Mouse (Mus musculus): ENCODE measurements around the gene Cox7a2. TPM values are rescaled to one million over a fixed set of nuclear protein-coding genes. Genes with fewer than 3 reads are reported as not detected.

Cox7a2 gene
- polyA plus RNA-seq, 1 experiment from 2014 or later: 622 TPM

DNA sequence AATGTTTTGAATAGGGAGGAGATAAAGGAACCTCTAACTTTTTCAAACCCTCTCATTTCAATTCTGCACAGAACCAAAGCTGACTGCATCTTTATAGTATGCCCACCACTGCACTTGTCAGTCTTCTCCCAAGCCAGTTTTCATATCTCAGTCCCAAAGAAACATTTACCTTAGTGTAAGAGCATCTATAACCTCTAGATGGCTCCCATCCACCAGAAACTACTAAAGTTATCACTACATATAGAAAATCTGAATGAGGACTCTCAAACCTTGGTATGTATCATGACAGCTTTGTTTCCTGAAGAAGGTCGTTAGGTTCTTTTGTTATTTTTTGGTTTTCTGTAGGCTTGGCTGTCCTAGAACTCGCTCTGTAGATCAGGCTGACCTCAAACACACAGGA, 19.7 kb upstream of the Cox7a2 start:
- H3K4me2 ChIP-seq (replicated peaks): no peak overlapping the region
- no peak overlapping the region for H3K4me3 ChIP-seq
- H3K9me3 ChIP-seq: no peaks in the 10 kb centered on the region
- 77% methylated on average over 2 of the region's 2 CpGs for WGBS
- no peak overlapping the region for H3K9ac ChIP-seq
- H3K4me1 ChIP-seq: peaks cover 7% of the 10 kb centered on the region
- H3K27ac ChIP-seq: no peak overlapping the region
- H3K27me3 ChIP-seq: no peaks in the 10 kb centered on the region
- ATAC-seq (ENCODE audit: low FRiP score, low read depth): no peak
- H3K36me3 ChIP-seq: peaks cover 12% of the 10 kb centered on the region; the same call in 1 of the 2 replicates

GRCm38 (mm10) chr9:79766991-79767545, 7.4 kb upstream of the Cox7a2 start:
- no peak for ATAC-seq (ENCODE audit: low FRiP score, low read depth)
- Histone ChIP-seq H3K9me3 (no peaks in the 10 kb centered on the region), H3K36me3 (peaks cover 11% of the 10 kb centered on the region; the same call in 1 of the 2 replicates), H3K4me1 (no peaks in the 10 kb centered on the region), H3K9ac (no peak overlapping the region), H3K4me3 (no peak overlapping the region), H3K4me2 (replicated peaks) (no peak overlapping the region), H3K27me3 (no peaks in the 10 kb centered on the region), H3K27ac (no peak overlapping the region)
- 89% methylated on average over 5 of the region's 5 CpGs for WGBS

DNA sequence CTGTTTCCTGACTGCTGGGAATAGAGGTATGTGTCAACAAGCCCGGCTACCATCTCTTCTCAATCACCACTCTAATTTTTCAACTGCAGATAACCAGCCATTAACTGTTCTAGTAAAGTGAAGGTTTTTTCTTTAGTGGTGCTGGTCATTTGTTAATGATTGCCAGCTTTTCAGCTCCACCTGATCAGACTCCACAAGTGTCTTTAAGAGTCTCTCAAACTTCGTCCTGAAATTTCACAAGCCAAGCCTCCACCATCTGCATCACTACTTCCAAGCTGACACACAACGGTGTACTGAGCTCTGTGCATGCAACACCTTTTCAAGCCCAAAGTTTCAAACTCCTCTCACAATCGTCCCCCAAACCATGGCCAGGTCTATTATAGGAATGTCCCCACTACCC, 5.7 kb upstream of the Cox7a2 start:
- H3K9me3 ChIP-seq: no peaks in the 10 kb centered on the region

GRCm38 (mm10) chr9:79762519-79762918, 2.8 kb upstream of the Cox7a2 start:
- 78% methylated on average over 6 of the region's 6 CpGs for WGBS
- Histone ChIP-seq H3K27ac (no peak overlapping the region), H3K9ac (no peak overlapping the region), H3K36me3 (peaks cover 5% of the 10 kb centered on the region), H3K4me1 (peaks cover 13% of the 10 kb centered on the region), H3K27me3 (no peaks in the 10 kb centered on the region), H3K4me3 (no peak overlapping the region), H3K9me3 (no peaks in the 10 kb centered on the region), H3K4me2 (replicated peaks) (no peak overlapping the region)
- no peak for ATAC-seq (ENCODE audit: low FRiP score, low read depth)

More for the DNA sequence above, 5.7 kb upstream of the Cox7a2 start:
- H3K27ac ChIP-seq: no peak overlapping the region
- H3K4me3 ChIP-seq: no peak overlapping the region
- H3K4me2 ChIP-seq (replicated peaks): no peak overlapping the region
- H3K27me3 ChIP-seq: no peaks in the 10 kb centered on the region
- no peak overlapping the region for H3K9ac ChIP-seq
- H3K4me1 ChIP-seq: no peaks in the 10 kb centered on the region
- 90% methylated on average over 4 of the region's 4 CpGs for WGBS
- no peak for ATAC-seq (ENCODE audit: low FRiP score, low read depth)
- peaks cover 4% of the 10 kb centered on the region; the same call in 1 of the 2 replicates for H3K36me3 ChIP-seq

- H3K9me3 ChIP-seq: no peaks in the 10 kb centered on the region
- peaks cover 13% of the 10 kb centered on the region for H3K4me1 ChIP-seq
- peak overlapping the region; percentile 91 for H3K4me3 ChIP-seq
- peak overlapping the region; percentile 89 for H3K27ac ChIP-seq
- ATAC-seq (ENCODE audit: low FRiP score, low read depth): 0 out of 2 replicates have a peak, but pooled peaks have one; percentile 43
- no peaks in the 10 kb centered on the region for H3K27me3 ChIP-seq
- peak overlapping the region; percentile 78 for H3K9ac ChIP-seq
- H3K4me2 ChIP-seq (replicated peaks): peak overlapping the region; percentile 75
- H3K36me3 ChIP-seq: peaks cover 23% of the 10 kb centered on the region
- WGBS: 9% methylated on average over 14 of the region's 14 CpGs
Observed at GRCm38 (mm10) chr9:79760076-79760475, 398 bp upstream of the Cox7a2 start.

DNA sequence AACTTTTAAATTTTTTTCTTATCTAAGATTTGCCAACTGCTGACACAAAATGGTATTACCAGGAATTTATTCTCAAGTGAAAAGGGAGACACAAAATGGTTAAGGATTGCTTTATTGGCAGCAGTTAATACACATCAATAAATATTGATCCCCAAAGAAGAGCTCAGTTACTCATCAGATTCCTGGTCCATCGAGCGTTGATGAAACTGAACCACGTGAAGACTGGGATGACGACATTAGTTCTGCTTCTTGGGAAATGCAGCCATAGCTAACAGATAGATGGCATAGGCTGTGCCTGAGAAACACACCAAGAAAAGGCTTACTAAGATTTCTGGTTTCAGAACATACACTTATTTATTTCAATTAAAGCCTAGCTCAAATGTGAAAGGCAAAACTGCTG, 4.4 kb downstream of the Cox7a2 start:
- no peak overlapping the region for H3K4me2 ChIP-seq (replicated peaks)
- H3K27ac ChIP-seq: no peak overlapping the region
- no peak for ATAC-seq (ENCODE audit: low FRiP score, low read depth)
- H3K9me3 ChIP-seq: no peaks in the 10 kb centered on the region
- peaks cover 44% of the 10 kb centered on the region for H3K36me3 ChIP-seq
- H3K4me1 ChIP-seq: peaks cover 13% of the 10 kb centered on the region
- 96% methylated on average over 4 of the region's 4 CpGs for WGBS
- no peaks in the 10 kb centered on the region for H3K27me3 ChIP-seq
- H3K4me3 ChIP-seq: no peak overlapping the region
- no peak overlapping the region for H3K9ac ChIP-seq

- Histone ChIP-seq H3K9me3 (no peaks in the 10 kb centered on the region), H3K4me3 (no peak overlapping the region), H3K27me3 (no peaks in the 10 kb centered on the region), H3K36me3 (peaks cover 35% of the 10 kb centered on the region), H3K9ac (no peak overlapping the region), H3K4me1 (no peaks in the 10 kb centered on the region), H3K4me2 (replicated peaks) (no peak overlapping the region), H3K27ac (no peak overlapping the region)
- 61% methylated on average over 8 of the region's 8 CpGs for WGBS
- ATAC-seq (ENCODE audit: low FRiP score, low read depth): no peak
Observed at GRCm38 (mm10) chr9:79751846-79752245, 7.8 kb downstream of the Cox7a2 start.

GRCm38 (mm10) chr9:79750709-79751108, 9.0 kb downstream of the Cox7a2 start:
- Histone ChIP-seq H3K9me3 (no peaks in the 10 kb centered on the region), H3K27me3 (no peaks in the 10 kb centered on the region), H3K36me3 (peaks cover 27% of the 10 kb centered on the region), H3K4me3 (no peak overlapping the region), H3K27ac (no peak overlapping the region), H3K9ac (no peak overlapping the region), H3K4me1 (no peaks in the 10 kb centered on the region), H3K4me2 (replicated peaks) (no peak overlapping the region)
- WGBS: 88% methylated on average over 7 of the region's 7 CpGs
- no peak for ATAC-seq (ENCODE audit: low FRiP score, low read depth)

DNA sequence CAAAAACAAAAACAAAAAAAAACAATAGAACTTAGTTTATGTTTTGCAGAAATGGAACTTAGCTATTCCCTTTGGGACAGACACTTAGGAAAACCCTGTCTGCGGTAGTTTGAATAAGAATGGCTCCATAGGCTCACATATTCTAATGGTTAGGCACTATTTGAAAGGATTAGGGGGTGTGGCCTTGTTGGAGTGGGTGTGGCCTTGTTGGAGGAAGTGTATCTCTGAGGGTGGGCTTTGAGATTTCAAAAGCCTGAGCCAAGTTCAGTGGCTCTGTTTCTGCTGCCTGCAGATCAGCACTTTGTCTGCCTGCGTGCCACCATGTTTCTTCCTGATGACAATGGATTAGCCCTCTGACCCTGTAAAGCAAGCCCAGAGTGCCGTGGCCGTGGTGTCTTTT, 14.6 kb downstream of the Cox7a2 start:
- ATAC-seq (ENCODE audit: low FRiP score, low read depth): no peak
- H3K4me3 ChIP-seq: no peak overlapping the region
- H3K9me3 ChIP-seq: no peaks in the 10 kb centered on the region

DNA sequence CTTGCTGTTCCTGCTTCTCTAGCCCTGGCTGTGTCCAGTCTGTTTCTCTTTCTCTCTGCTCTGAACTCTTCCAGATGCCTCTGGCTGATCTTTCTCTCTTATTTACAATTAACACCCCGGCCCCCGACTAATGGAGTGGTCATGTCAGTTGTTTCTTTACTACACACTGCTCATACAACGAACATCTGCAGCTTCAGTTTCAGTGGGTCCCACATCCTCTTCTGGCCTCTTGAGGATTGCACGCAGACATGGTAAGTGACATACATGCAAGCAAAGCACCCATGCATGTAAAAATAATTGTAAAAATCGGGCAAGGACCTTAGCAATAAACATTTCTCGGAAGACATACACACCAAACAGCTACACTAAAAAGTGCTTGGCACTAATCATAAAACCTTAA, 24.1 kb downstream of the Cox7a2 start:
- Histone ChIP-seq H3K27ac (no peak overlapping the region), H3K9me3 (no peaks in the 10 kb centered on the region), H3K4me3 (no peak overlapping the region), H3K27me3 (no peaks in the 10 kb centered on the region), H3K4me2 (replicated peaks) (no peak overlapping the region), H3K4me1 (no peaks in the 10 kb centered on the region), H3K36me3 (no peaks in the 10 kb centered on the region), H3K9ac (no peak overlapping the region)
- WGBS: 78% methylated on average over 6 of the region's 6 CpGs
- no peak for ATAC-seq (ENCODE audit: low FRiP score, low read depth)

More for the DNA sequence above, 14.6 kb downstream of the Cox7a2 start:
- no peaks in the 10 kb centered on the region for H3K27me3 ChIP-seq
- WGBS: 71% methylated on average over 4 of the region's 4 CpGs
- H3K4me2 ChIP-seq (replicated peaks): no peak overlapping the region
- no peak overlapping the region for H3K9ac ChIP-seq
- no peak overlapping the region for H3K27ac ChIP-seq
- H3K36me3 ChIP-seq: no peaks in the 10 kb centered on the region
- no peaks in the 10 kb centered on the region for H3K4me1 ChIP-seq

GRCm38 (mm10) chr9:79730301-79730700, 29.4 kb downstream of the Cox7a2 start:
- no peak overlapping the region for H3K27ac ChIP-seq
- no peaks in the 10 kb centered on the region for H3K4me1 ChIP-seq
- H3K9ac ChIP-seq: no peak overlapping the region
- no peak overlapping the region for H3K4me2 ChIP-seq (replicated peaks)
- no peaks in the 10 kb centered on the region for H3K9me3 ChIP-seq
- no peaks in the 10 kb centered on the region for H3K27me3 ChIP-seq
- no peak for ATAC-seq (ENCODE audit: low FRiP score, low read depth)
- no peak overlapping the region for H3K4me3 ChIP-seq
- no peaks in the 10 kb centered on the region for H3K36me3 ChIP-seq
- 82% methylated on average over 5 of the region's 5 CpGs for WGBS

GRCm38 (mm10) chr9:79723090-79723489, 36.6 kb downstream of the Cox7a2 start:
- Histone ChIP-seq H3K36me3 (no peaks in the 10 kb centered on the region), H3K4me2 (replicated peaks) (no peak overlapping the region), H3K4me1 (peaks cover 20% of the 10 kb centered on the region), H3K9ac (no peak overlapping the region), H3K9me3 (peaks cover 6% of the 10 kb centered on the region; the same call in 1 of the 2 replicates), H3K4me3 (no peak overlapping the region), H3K27ac (no peak overlapping the region), H3K27me3 (peaks cover 8% of the 10 kb centered on the region; the same call in 1 of the 2 replicates)
- WGBS: 34% methylated on average over 5 of the region's 5 CpGs
- ATAC-seq (ENCODE audit: low FRiP score, low read depth): no peak

DNA sequence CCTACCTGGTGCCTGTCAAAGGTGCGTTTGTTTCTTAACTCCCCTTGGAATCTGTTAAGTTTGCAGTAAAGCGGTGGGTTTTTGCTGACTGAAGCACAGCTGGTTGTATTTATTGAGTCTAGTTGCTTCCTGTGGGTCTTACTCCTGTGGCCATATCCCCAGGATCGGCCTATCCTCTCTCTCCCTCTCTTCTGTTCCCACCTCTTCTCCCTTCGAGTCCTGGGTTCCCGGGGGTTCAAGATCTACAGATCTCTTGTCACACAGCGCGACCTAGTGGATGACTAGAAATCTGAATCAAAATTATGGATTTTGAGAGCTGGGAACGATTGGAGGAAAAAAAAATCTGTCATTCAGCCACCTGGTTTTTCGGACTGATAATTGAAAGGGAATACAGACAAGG, 38.6 kb downstream of the Cox7a2 start:
- peaks cover 6% of the 10 kb centered on the region; the same call in 1 of the 2 replicates for H3K9me3 ChIP-seq
- peak overlapping the region; percentile 95; the same call in 1 of the 2 replicates for H3K27ac ChIP-seq
- peak overlapping the region; percentile 74 for H3K4me3 ChIP-seq
- peak overlapping the region; percentile 79 for H3K4me2 ChIP-seq (replicated peaks)
- H3K36me3 ChIP-seq: no peaks in the 10 kb centered on the region
- peak; percentile 33 for ATAC-seq (ENCODE audit: low FRiP score, low read depth)
- H3K4me1 ChIP-seq: peaks cover 20% of the 10 kb centered on the region
- H3K27me3 ChIP-seq: peaks cover 8% of the 10 kb centered on the region; the same call in 1 of the 2 replicates
- 5% methylated on average over 9 of the region's 9 CpGs for WGBS
- peak overlapping the region; percentile 91; the same call in 1 of the 2 replicates for H3K9ac ChIP-seq

All from limb, embryonic 13.5 days (tissue).